Mouse (Mus musculus) fat pad, adult 2 months (tissue): ENCODE measurements at regions not wholly inside any gene's neighbourhood (a gene's known extent, or its start where the extent isn't known, plus 50 kb on each side); places are given as distances from the start of the nearest gene placed in this dataset.

Experiments
- DNase-seq: peaks from one replicate; pipeline ENCODE4 v3.0.0-alpha.2; 2011; ENCODE audit warnings: low read depth, low spot score; ENCODE audit errors: extremely low read depth

DNA sequence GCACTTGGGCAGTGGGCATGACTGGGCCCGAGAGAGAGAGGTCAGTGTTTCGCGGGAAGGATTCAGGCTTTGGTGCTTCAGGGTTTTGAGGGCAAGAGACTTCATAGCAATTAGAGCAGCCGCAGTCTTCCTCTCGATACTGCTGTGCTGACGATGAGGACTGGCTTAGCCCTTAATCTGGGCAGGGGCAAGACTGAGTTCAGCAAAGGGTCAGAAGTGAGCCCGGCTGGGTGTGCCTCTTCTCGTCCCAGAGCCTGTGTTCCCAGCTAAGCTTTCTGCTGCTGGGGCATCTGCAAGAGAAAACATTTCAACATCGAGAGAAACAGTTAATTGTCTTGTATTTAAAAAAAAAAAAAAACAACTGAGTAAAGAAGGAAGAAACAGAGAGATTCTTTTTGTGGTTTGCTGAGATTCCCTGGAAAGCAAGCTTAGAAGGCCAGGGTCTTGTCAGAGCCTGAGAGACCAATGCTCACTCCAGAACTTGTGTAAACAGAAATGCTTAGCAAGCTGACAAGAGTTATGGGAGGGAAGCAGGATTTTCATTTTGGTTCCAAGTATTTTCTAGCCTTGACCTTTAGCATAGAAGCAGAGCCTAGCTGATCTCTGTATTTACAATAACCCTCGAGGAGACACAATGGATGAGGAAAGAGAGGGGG lies 195.1 kb downstream of the Zfp36l1 start:
- DNase-seq, result no peak

DNA sequence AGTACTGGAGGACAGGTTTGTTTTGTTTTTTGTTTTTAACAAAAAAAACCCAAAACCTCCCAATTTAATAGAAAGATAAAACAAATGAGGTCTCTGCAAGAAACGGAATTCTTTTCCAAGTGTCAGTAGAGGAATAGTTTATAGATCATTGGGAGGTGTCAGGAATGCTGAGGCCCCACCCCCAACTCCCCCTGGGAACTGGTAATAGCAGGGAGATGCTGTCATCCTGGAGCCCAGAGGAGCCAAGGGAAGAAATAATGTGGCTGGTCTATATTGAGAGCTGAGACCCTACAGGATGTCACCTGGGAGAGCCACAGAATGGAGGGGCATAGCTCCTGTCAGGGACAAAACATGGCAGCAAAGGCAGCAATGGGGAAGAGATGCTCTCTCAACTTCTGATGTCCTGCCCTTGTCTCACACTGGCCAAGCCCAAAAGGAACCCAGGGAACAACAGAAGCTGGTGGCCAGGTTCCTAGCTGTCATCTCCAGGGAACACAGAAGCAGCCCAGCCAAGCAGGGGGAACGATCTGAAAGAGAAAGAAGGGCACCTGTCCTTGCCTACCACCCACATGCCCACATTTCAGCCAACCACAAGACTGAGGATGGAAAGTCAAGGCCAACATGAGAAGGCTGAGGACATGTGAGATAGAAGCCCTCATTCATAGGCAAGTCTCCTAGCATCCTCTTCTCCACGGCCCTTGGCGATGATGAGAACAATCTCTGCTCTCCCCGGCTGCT lies 195.7 kb downstream of the Zfp36l1 start:
- DNase-seq, result no peak

DNA sequence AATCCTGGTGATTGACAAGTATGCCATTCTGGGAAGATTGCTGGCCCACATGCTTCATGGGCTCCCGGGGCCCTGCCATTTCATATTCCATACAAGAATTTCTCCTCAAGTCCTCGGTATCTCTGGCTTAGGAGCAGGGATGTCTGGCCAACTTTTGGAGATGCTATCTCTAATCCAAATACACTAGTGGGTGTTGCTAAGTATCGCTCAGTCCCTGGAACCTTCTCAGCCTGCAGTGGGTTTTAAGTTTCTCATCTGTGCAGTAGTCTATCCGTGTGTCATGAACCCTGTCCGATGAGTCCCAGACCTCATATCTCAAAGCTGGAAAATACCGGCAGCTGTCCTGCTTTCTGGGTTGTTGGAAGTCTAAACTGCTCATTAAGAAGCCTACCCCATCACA lies 198.9 kb downstream of the Zfp36l1 start:
- DNase-seq, result peak; percentile 96

DNA sequence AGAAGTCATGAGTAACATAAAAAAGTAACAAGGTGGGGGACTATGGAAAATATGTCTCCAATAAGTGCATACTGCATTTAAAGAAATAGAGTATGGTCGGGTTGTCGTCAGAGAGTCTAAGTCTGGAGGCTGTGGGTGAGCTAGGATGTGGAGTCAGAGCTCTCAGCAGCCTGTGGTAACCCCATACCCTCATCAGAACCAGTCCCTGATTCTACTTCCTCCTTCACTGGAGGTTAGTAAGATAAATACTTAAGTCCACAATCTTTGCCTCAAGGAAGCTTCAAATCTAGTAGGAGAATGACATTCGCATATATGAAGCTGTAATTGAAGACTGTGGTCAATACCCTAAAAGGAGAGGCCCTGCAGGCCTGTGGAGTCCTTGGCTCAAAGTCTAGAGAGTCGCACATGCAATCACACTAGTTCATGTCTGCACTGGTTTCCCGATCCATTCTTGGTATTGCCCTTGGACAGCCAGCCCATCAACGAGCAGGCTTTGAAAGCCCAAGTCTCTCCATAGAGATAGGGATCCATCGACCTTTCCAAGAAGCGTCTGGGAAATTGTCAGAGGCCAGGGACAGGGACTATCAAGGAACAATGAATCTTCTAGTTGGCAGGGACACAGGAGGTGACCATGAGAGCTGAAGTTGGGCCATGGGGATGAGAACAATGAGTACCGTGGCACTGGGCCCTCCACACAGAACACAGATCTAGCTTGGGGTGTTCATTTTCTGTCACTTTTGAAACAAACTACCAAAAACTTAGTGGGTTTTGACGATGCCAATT lies 200.3 kb downstream of the Zfp36l1 start:
- DNase-seq, result peak; percentile 72

GRCm38 (mm10) chr12:79910884-79911759 lies 201.7 kb downstream of the Zfp36l1 start:
- no peak for DNase-seq

DNA sequence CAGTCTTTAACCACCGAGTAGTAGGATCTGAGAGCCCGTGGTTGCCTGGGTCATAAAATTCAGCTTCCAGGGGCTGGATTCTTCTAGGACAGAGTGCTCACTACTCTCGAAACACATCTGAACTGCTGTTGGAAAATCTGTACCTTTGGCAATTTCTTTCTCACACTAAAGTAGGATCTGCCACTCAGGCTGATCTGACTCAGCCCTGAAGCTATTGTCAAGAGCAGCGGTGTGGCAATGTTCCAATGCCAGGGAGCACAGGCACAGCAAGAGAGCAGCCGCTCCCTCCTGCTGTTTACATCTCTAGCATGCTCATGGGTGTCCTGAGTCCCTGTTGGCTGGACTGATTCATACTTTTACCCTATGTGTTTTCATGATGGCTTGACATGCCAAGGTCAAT lies 205.2 kb downstream of the Zfp36l1 start:
- no peak for DNase-seq

- no peak for DNase-seq
Observed at GRCm38 (mm10) chr12:79906738-79907365, 206.0 kb downstream of the Zfp36l1 start.

GRCm38 (mm10) chr12:79905828-79906737 lies 206.7 kb downstream of the Zfp36l1 start:
- DNase-seq, result no peak

DNA sequence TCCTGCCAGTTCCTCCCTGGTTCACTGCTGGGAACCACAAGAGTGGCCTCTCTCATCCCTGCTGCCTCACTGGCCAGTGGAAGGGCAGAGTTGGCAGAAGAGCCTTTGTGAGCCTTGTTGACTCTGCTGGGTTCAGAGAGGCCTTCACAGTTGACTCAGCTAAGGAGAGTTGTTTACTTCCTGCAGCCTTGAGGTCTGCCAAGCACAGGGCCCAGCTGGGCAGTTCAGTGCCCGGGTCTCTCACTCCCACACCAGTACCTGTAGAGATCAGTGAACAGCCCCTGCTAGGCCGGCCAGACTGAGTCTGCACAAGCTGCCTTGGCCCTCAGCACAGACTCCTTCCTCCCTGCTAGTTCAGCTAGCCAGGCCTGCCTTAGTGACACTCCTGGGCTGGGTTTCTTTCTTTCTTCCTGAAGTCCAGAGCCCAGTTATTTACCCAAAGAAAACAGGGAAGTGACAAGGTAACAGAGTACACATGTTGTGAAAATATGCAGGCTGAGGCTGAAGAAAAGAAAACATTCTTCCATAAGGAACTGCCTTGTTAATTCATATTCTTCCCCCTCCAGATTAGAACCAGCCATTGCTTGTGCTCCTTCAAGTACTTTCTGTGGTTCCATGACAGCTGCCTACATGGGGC lies 207.8 kb downstream of the Zfp36l1 start:
- no peak for DNase-seq

- DNase-seq, result no peak
Observed at GRCm38 (mm10) chr12:79902761-79903160, 210.1 kb downstream of the Zfp36l1 start.

GRCm38 (mm10) chr12:79902163-79902562 lies 210.7 kb downstream of the Zfp36l1 start:
- no peak for DNase-seq

GRCm38 (mm10) chr12:79898198-79898930 lies 214.4 kb downstream of the Zfp36l1 start:
- no peak for DNase-seq

GRCm38 (mm10) chr12:79895975-79896374 lies 216.8 kb downstream of the Zfp36l1 start:
- DNase-seq, result no peak

- DNase-seq, result no peak
Observed at GRCm38 (mm10) chr12:79895324-79895723, 217.5 kb downstream of the Zfp36l1 start.

DNA sequence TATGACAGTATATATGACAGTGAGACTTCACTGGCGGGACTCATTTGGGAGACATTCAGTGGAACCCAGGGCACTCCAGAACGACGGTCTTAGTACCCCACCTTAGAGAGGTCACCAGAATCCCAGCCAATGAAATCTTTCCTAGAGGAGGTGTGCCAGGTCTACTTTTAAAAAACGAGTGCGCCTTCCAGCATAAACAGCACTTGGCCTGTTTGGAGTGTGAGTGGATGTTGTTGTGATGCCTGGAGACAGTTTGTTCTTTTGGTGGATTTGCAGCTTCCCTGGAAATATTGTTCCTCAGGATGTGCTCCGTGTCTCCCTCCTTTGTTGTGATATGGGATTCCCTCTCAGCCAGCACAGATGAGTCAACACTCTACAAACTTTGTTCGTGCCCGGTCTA lies 219.9 kb downstream of the Zfp36l1 start:
- DNase-seq, result no peak

- no peak for DNase-seq
Observed at GRCm38 (mm10) chr12:79891942-79892341, 220.9 kb downstream of the Zfp36l1 start.

DNA sequence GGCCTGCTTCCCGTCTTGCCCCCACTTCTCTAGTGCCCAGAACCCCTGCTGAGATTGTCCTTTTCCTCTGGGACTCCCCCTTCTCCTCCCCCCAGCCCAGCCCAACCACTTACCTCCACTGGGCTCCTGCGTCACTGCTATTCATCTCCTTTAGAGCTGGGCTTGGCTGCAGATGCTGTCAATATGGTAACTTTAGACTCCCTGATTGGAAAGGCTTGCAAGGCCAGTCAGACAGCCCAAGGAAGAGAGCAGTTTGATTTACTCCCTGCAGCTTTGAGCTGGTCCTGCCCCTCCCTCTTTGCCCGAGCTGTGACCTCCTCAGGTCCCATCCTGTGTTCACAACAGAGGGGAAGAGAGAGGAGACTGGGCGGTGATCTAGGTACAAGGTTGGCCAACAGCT lies 221.9 kb downstream of the Zfp36l1 start:
- no peak for DNase-seq

DNA sequence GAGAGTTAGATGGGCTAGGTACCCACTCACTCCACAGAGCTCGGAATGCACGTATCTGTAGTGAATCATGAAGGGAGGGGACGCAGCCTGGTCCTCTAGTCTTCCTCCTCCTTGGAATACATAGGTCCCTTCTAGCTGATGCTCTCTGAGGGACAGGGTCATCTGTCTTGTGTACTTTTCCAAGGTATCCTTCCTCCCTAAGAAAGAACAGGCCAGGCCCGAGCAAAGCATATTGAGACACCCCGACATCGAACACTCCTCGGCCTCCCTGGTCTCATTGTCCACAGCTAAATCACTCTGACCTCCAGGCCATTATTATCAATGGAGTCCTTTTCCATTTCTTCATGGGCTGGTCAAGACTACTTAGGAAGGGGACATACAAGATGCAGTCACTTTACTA lies 222.5 kb downstream of the Zfp36l1 start:
- DNase-seq, result no peak
